Mouse (Mus musculus): ENCODE results near the gene Lurap1. TPM values are rescaled to one million over a fixed set of nuclear protein-coding genes. Genes with fewer than 3 reads are reported as not detected.

Lurap1 gene
- polyA plus RNA-seq, 1 experiment from 2014 or later = 1.5 TPM

GRCm38 (mm10) chr4:116100959-116101358 is 50.2 kb downstream of the Lurap1 start:
- DNase-seq (ENCODE audit: low spot score) = no peak
- WGBS = 89% methylated on average over 7 of the region's 7 CpGs

GRCm38 (mm10) chr4:116097211-116097610 is 53.9 kb downstream of the Lurap1 start:
- no peaks in the 10 kb centered on the region for H3K4me1 ChIP-seq (ENCODE audit: control insufficient read depth, insufficient read depth, low read length)
- DNase-seq (ENCODE audit: low spot score) = no peak
- no peak overlapping the region for H3K4me2 ChIP-seq (ENCODE audit: low read length)
- H3K27me3 ChIP-seq (replicated peaks; ENCODE audit: control insufficient read depth, insufficient read depth, low read length) = no peaks in the 10 kb centered on the region
- peaks cover 92% of the 10 kb centered on the region for H3K36me3 ChIP-seq (ENCODE audit: control insufficient read depth, insufficient read depth, low read length)
- H3K9me3 ChIP-seq (replicated peaks; ENCODE audit: control insufficient read depth, low read length) = no peaks in the 10 kb centered on the region
- WGBS = 90% methylated on average over 8 of the region's 8 CpGs
- H3K27ac ChIP-seq (ENCODE audit: low read depth, low read length) = no peak overlapping the region
- no peak overlapping the region for H3K9ac ChIP-seq (ENCODE audit: low read length)
- ATAC-seq = no peak
- H3K4me3 ChIP-seq (ENCODE audit: low read depth, low read length) = no peak overlapping the region

More at GRCm38 (mm10) chr4:116100959-116101358, 50.2 kb downstream of the Lurap1 start:
- no peaks in the 10 kb centered on the region for H3K9me3 ChIP-seq (replicated peaks; ENCODE audit: control insufficient read depth, low read length)
- peaks cover 70% of the 10 kb centered on the region for H3K36me3 ChIP-seq (ENCODE audit: control insufficient read depth, insufficient read depth, low read length)
- H3K4me3 ChIP-seq (ENCODE audit: low read depth, low read length) = no peak overlapping the region
- no peak for ATAC-seq
- no peak overlapping the region for H3K4me2 ChIP-seq (ENCODE audit: low read length)
- H3K4me1 ChIP-seq (ENCODE audit: control insufficient read depth, insufficient read depth, low read length) = no peaks in the 10 kb centered on the region
- H3K9ac ChIP-seq (ENCODE audit: low read length) = no peak overlapping the region
- no peak overlapping the region for H3K27ac ChIP-seq (ENCODE audit: low read depth, low read length)
- no peaks in the 10 kb centered on the region for H3K27me3 ChIP-seq (replicated peaks; ENCODE audit: control insufficient read depth, insufficient read depth, low read length)

- Histone ChIP-seq H3K4me2 (ENCODE audit: low read length) (no peak overlapping the region), H3K27ac (ENCODE audit: low read depth, low read length) (no peak overlapping the region), H3K36me3 (ENCODE audit: control insufficient read depth, insufficient read depth, low read length) (peaks cover 94% of the 10 kb centered on the region), H3K9ac (ENCODE audit: low read length) (no peak overlapping the region), H3K4me3 (ENCODE audit: low read depth, low read length) (no peak overlapping the region), H3K9me3 (replicated peaks; ENCODE audit: control insufficient read depth, low read length) (no peaks in the 10 kb centered on the region), H3K4me1 (ENCODE audit: control insufficient read depth, insufficient read depth, low read length) (no peaks in the 10 kb centered on the region), H3K27me3 (replicated peaks; ENCODE audit: control insufficient read depth, insufficient read depth, low read length) (no peaks in the 10 kb centered on the region)
- WGBS = 94% methylated on average over 10 of the region's 10 CpGs
- ATAC-seq (no peak), DNase-seq (ENCODE audit: low spot score) (no peak)
Measured at GRCm38 (mm10) chr4:116096291-116096690, 54.8 kb downstream of the Lurap1 start.

- ATAC-seq (no peak), DNase-seq (ENCODE audit: low spot score) (no peak)
- Histone ChIP-seq H3K36me3 (ENCODE audit: control insufficient read depth, insufficient read depth, low read length) (peaks cover 80% of the 10 kb centered on the region), H3K9me3 (replicated peaks; ENCODE audit: control insufficient read depth, low read length) (no peaks in the 10 kb centered on the region), H3K9ac (ENCODE audit: low read length) (no peak overlapping the region), H3K27ac (ENCODE audit: low read depth, low read length) (no peak overlapping the region), H3K4me1 (ENCODE audit: control insufficient read depth, insufficient read depth, low read length) (no peaks in the 10 kb centered on the region), H3K4me2 (ENCODE audit: low read length) (no peak overlapping the region), H3K27me3 (replicated peaks; ENCODE audit: control insufficient read depth, insufficient read depth, low read length) (no peaks in the 10 kb centered on the region), H3K4me3 (ENCODE audit: low read depth, low read length) (no peak overlapping the region)
- 90% methylated on average over 23 of the region's 23 CpGs for WGBS
Measured at GRCm38 (mm10) chr4:116088510-116089249, 62.5 kb downstream of the Lurap1 start.

Other genes with a start within 250 kb of the Lurap1 start
- gene Dmbx1, start 211.4 kb downstream of the Lurap1 start, polyA plus RNA-seq (2014; fragmentation: Nextera tagmentation; extraction: Ambion mirVana) = 0.05 TPM in 2 replicates
- gene Faah, start 133.4 kb downstream of the Lurap1 start, polyA plus RNA-seq (2014; fragmentation: Nextera tagmentation; extraction: Ambion mirVana) = 7.0 and 7.3 TPM in 2 replicates
- gene Nsun4, start 97.5 kb downstream of the Lurap1 start, polyA plus RNA-seq (2014; fragmentation: Nextera tagmentation; extraction: Ambion mirVana) = 14.2 and 15.3 TPM in 2 replicates
- gene Uqcrh, start 76.3 kb downstream of the Lurap1 start, polyA plus RNA-seq (2014; fragmentation: Nextera tagmentation; extraction: Ambion mirVana) = 479 and 583 TPM in 2 replicates
- 67.9 and 74.0 TPM in 2 replicates for gene Lrrc41, start 76.1 kb downstream of the Lurap1 start, polyA plus RNA-seq (2014; fragmentation: Nextera tagmentation; extraction: Ambion mirVana)
- 18.1 and 18.2 TPM in 2 replicates for gene Rad54l, start 27.6 kb downstream of the Lurap1 start, polyA plus RNA-seq (2014; fragmentation: Nextera tagmentation; extraction: Ambion mirVana)
- 54.8 and 56.0 TPM in 2 replicates for gene Pomgnt1, start 27.5 kb downstream of the Lurap1 start, polyA plus RNA-seq (2014; fragmentation: Nextera tagmentation; extraction: Ambion mirVana)
- gene Tspan1, start 16.3 kb upstream of the Lurap1 start, polyA plus RNA-seq (2014; fragmentation: Nextera tagmentation; extraction: Ambion mirVana) = not detected in 2 replicates
- not detected in 2 replicates for gene 1700042G07Rik, start 22.0 kb upstream of the Lurap1 start, polyA plus RNA-seq (2014; fragmentation: Nextera tagmentation; extraction: Ambion mirVana)
- not detected in 2 replicates for gene Gm49337, start 22.0 kb upstream of the Lurap1 start, polyA plus RNA-seq (2014; fragmentation: Nextera tagmentation; extraction: Ambion mirVana)
- 71.4 and 93.5 TPM in 2 replicates for gene Pik3r3, start 70.3 kb upstream of the Lurap1 start, polyA plus RNA-seq (2014; fragmentation: Nextera tagmentation; extraction: Ambion mirVana)

Measured in forebrain, embryonic 14.5 days (tissue).